Mouse (Mus musculus) hindbrain, embryonic 15.5 days (tissue): ENCODE measurements around the gene Ankrd39. TPM values are rescaled to one million over a fixed set of nuclear protein-coding genes. Genes with fewer than 3 reads are reported as not detected.
"Not testable (repeated sequence)": the region's sequence is repeated elsewhere in the genome, so short reads cannot be mapped to it uniquely, and the experiment has no call there.

ENCODE experiments used
- ATAC-seq: fragments of 200-750 bp; cut with Nextera tagmentation; 2 replicates; pipeline ENCODE4 v1.8.0; 2017; ENCODE audit warnings: low read depth, moderate number of reproducible peaks, moderate TSS enrichment; ENCODE audit not compliant: low FRiP score
- H3K27ac ChIP-seq: fragments of 300-500 bp; sonication (generic); replicated peaks from 2 replicates; pipeline ENCODE4 v1.5.1; 2015; ENCODE audit warnings: mild to moderate bottlenecking, inconsistent platforms
- H3K27me3 ChIP-seq: fragments of 300-500 bp; sonication (generic); 2 replicates; pipeline ENCODE4 v1.6.1; 2015; ENCODE audit warnings: control low read depth, inconsistent platforms
- H3K36me3 ChIP-seq: fragments of 300-500 bp; sonication (generic); 2 replicates; pipeline ENCODE4 v1.6.1; 2015; ENCODE audit warnings: control low read depth, inconsistent platforms
- H3K4me1 ChIP-seq: fragments of 300-500 bp; sonication (generic); replicated peaks from 2 replicates; pipeline ENCODE4 v1.6.1; 2015; ENCODE audit warnings: control low read depth, inconsistent platforms
- H3K4me2 ChIP-seq: fragments of 300-500 bp; sonication (generic); 2 replicates; pipeline ENCODE4 v1.6.1; 2015; ENCODE audit warnings: moderate library complexity, mild to moderate bottlenecking, inconsistent platforms
- H3K4me3 ChIP-seq: fragments of 300-500 bp; sonication (generic); 2 replicates; pipeline ENCODE4 v1.5.1; 2015; ENCODE audit warnings: mild to moderate bottlenecking, inconsistent platforms
- H3K9ac ChIP-seq: fragments of 300-500 bp; sonication (generic); 2 replicates; pipeline ENCODE4 v1.6.1; 2015; ENCODE audit warnings: inconsistent platforms
- H3K9me3 ChIP-seq: fragments of 300-500 bp; sonication (generic); 2 replicates; pipeline ENCODE4 v1.6.1; 2016; ENCODE audit warnings: control low read depth, inconsistent platforms
- WGBS: fragments of 180-500 bp; shearing (Covaris S2); methylation state at CpG from one replicate; pipeline ENCODE4 v1.1.7; 2015; 5-methylcytosine and 5-hydroxymethylcytosine counted together
- polyA plus RNA-seq: library from polyadenylated mRNA; unstranded; fragments of >200 nt; fragmentation: Nextera tagmentation; extraction: Ambion mirVana; gene quantifications from 2 replicates; pipeline ENCODE4 v1.2.1, GENCODE M21; 2015

Gene Ankrd39
- polyA plus RNA-seq, 1 experiment from 2014 or later: 28.7 TPM

GRCm38 (mm10) chr1:36547981-36548598, 845 bp upstream of the Ankrd39 start:
- Histone ChIP-seq H3K4me3 (no peak overlapping the region), H3K4me2 (no peak overlapping the region), H3K9ac (0 out of 2 replicates have a peak overlapping the region, but pooled peaks have one; percentile 21), H3K4me1 (peaks cover 41% of the 10 kb centered on the region), H3K36me3 (peaks cover 48% of the 10 kb centered on the region), H3K27ac (peak overlapping the region; percentile 48; the same call in 1 of the 2 replicates), H3K27me3 (no peaks in the 10 kb centered on the region), H3K9me3 (no peaks in the 10 kb centered on the region)
- no peak for ATAC-seq
- 31% methylated on average over 9 of the region's 9 CpGs for WGBS

- Histone ChIP-seq H3K27ac (peak overlapping the region; percentile 76; the same call in 1 of the 2 replicates), H3K36me3 (peaks cover 38% of the 10 kb centered on the region), H3K27me3 (no peaks in the 10 kb centered on the region), H3K9me3 (no peaks in the 10 kb centered on the region), H3K9ac (peak overlapping the region; percentile 66; the same call in 1 of the 2 replicates), H3K4me1 (peaks cover 41% of the 10 kb centered on the region), H3K4me2 (peak overlapping the region; percentile 82), H3K4me3 (peak overlapping the region; percentile 59)
- 68% methylated on average over 19 of the region's 19 CpGs for WGBS
- ATAC-seq: no peak
Observed at GRCm38 (mm10) chr1:36545845-36546600, 1.2 kb downstream of the Ankrd39 start.

GRCm38 (mm10) chr1:36545382-36545781, 1.9 kb downstream of the Ankrd39 start:
- H3K9ac ChIP-seq: no peak overlapping the region
- no peaks in the 10 kb centered on the region for H3K27me3 ChIP-seq
- H3K4me2 ChIP-seq: no peak overlapping the region
- no peak overlapping the region for H3K4me3 ChIP-seq
- WGBS: 72% methylated on average over 2 of the region's 2 CpGs
- peaks cover 41% of the 10 kb centered on the region for H3K4me1 ChIP-seq
- H3K9me3 ChIP-seq: no peaks in the 10 kb centered on the region
- no peak for ATAC-seq
- H3K27ac ChIP-seq: no peak overlapping the region
- peaks cover 37% of the 10 kb centered on the region for H3K36me3 ChIP-seq

GRCm38 (mm10) chr1:36542925-36543324, 4.3 kb downstream of the Ankrd39 start:
- Histone ChIP-seq H3K27ac (no peak overlapping the region), H3K36me3 (peaks cover 16% of the 10 kb centered on the region)
- 91% methylated on average over 9 of the region's 9 CpGs for WGBS

GRCm38 (mm10) chr1:36541844-36542243, 5.4 kb downstream of the Ankrd39 start:
- no peak for ATAC-seq
- H3K27me3 ChIP-seq: no peaks in the 10 kb centered on the region
- 94% methylated on average over 16 of the region's 16 CpGs for WGBS

More at GRCm38 (mm10) chr1:36542925-36543324, 4.3 kb downstream of the Ankrd39 start:
- H3K9ac ChIP-seq: no peak overlapping the region
- H3K4me2 ChIP-seq: no peak overlapping the region
- H3K4me1 ChIP-seq: peaks cover 23% of the 10 kb centered on the region
- H3K4me3 ChIP-seq: no peak overlapping the region
- H3K27me3 ChIP-seq: no peaks in the 10 kb centered on the region
- H3K9me3 ChIP-seq: no peaks in the 10 kb centered on the region
- ATAC-seq: no peak

GRCm38 (mm10) chr1:36540807-36541206, 6.4 kb downstream of the Ankrd39 start:
- no peak overlapping the region for H3K4me3 ChIP-seq
- peaks cover 16% of the 10 kb centered on the region for H3K36me3 ChIP-seq
- ATAC-seq: no peak
- no peak overlapping the region for H3K4me2 ChIP-seq
- H3K4me1 ChIP-seq: peaks cover 5% of the 10 kb centered on the region
- H3K27me3 ChIP-seq: no peaks in the 10 kb centered on the region
- no peaks in the 10 kb centered on the region for H3K9me3 ChIP-seq
- H3K9ac ChIP-seq: no peak overlapping the region
- 90% methylated on average over 12 of the region's 12 CpGs for WGBS
- no peak overlapping the region for H3K27ac ChIP-seq

More at GRCm38 (mm10) chr1:36541844-36542243, 5.4 kb downstream of the Ankrd39 start:
- Histone ChIP-seq H3K4me1 (peaks cover 16% of the 10 kb centered on the region), H3K4me2 (no peak overlapping the region), H3K9ac (no peak overlapping the region), H3K36me3 (peaks cover 16% of the 10 kb centered on the region), H3K4me3 (no peak overlapping the region), H3K27ac (no peak overlapping the region), H3K9me3 (no peaks in the 10 kb centered on the region)

- no peak overlapping the region for H3K4me3 ChIP-seq
- 89% methylated on average over 11 of the region's 11 CpGs for WGBS
- ATAC-seq: no peak
- no peak overlapping the region for H3K27ac ChIP-seq
- H3K9me3 ChIP-seq: no peaks in the 10 kb centered on the region
- H3K4me2 ChIP-seq: no peak overlapping the region
- H3K9ac ChIP-seq: no peak overlapping the region
- no peaks in the 10 kb centered on the region; the same call in 1 of the 2 replicates for H3K4me1 ChIP-seq
- no peaks in the 10 kb centered on the region for H3K27me3 ChIP-seq
- H3K36me3 ChIP-seq: peaks cover 16% of the 10 kb centered on the region
Observed at GRCm38 (mm10) chr1:36540132-36540531, 7.1 kb downstream of the Ankrd39 start.

GRCm38 (mm10) chr1:36539186-36539585, 8.1 kb downstream of the Ankrd39 start, which contains the start of gene Gm42417:
Gm42417 (minus strand) TSS chr1:36539429.
- Histone ChIP-seq H3K4me3 (no peak within 1 kb of the TSS), H3K27ac (no peak within 1 kb of the TSS), H3K4me2 (no peak within 1 kb of the TSS), H3K9ac (no peak within 1 kb of the TSS), H3K4me1 (no peaks in the 10 kb centered on the region; the same call in 1 of the 2 replicates), H3K9me3 (no peaks in the 10 kb centered on the region), H3K36me3 (peaks cover 16% of the 10 kb centered on the region), H3K27me3 (no peaks in the 10 kb centered on the region)
- 52% methylated on average over 9 of the region's 9 CpGs for WGBS
- no peak for ATAC-seq

GRCm38 (mm10) chr1:36538727-36539126, 8.5 kb downstream of the Ankrd39 start:
- ATAC-seq: no peak
- no peaks in the 10 kb centered on the region for H3K27me3 ChIP-seq

GRCm38 (mm10) chr1:36536783-36537182, 10.5 kb downstream of the Ankrd39 start, which contains the start of gene Ankrd23:
Ankrd23 (minus strand) TSS chr1:36536883.
- not testable (repeated sequence) for H3K27me3 ChIP-seq, H3K4me3 ChIP-seq, H3K9me3 ChIP-seq, H3K4me1 ChIP-seq, H3K27ac ChIP-seq, H3K4me2 ChIP-seq, ATAC-seq, H3K9ac ChIP-seq
- 97% methylated on average over 9 of the region's 9 CpGs for WGBS
- H3K36me3 ChIP-seq: peaks cover 12% of the 10 kb centered on the region

More at GRCm38 (mm10) chr1:36538727-36539126, 8.5 kb downstream of the Ankrd39 start:
- H3K9me3 ChIP-seq: no peaks in the 10 kb centered on the region
- no peak overlapping the region for H3K27ac ChIP-seq
- no peak overlapping the region for H3K4me2 ChIP-seq
- no peak overlapping the region for H3K9ac ChIP-seq
- no peak overlapping the region for H3K4me3 ChIP-seq
- WGBS: 79% methylated on average over 4 of the region's 4 CpGs
- no peaks in the 10 kb centered on the region; the same call in 1 of the 2 replicates for H3K4me1 ChIP-seq
- H3K36me3 ChIP-seq: peaks cover 16% of the 10 kb centered on the region

- Histone ChIP-seq H3K27me3 (no peaks in the 10 kb centered on the region), H3K9me3 (no peaks in the 10 kb centered on the region), H3K4me3 (no peak overlapping the region), H3K27ac (no peak overlapping the region), H3K36me3 (peaks cover 7% of the 10 kb centered on the region), H3K9ac (no peak overlapping the region), H3K4me2 (no peak overlapping the region), H3K4me1 (no peaks in the 10 kb centered on the region; the same call in 1 of the 2 replicates)
- WGBS: 84% methylated on average over 8 of the region's 8 CpGs
- ATAC-seq: no peak
Observed at GRCm38 (mm10) chr1:36536397-36536728, 10.9 kb downstream of the Ankrd39 start.
